Mouse (Mus musculus) gastrocnemius, adult 8-10 months (tissue): ENCODE data around the gene Gcnt1. TPM values are rescaled to one million over a fixed set of nuclear protein-coding genes. Genes with fewer than 3 reads are reported as not detected.

ENCODE experiments used
- DNase-seq, 2 experiments: peaks; one replicate each; pipeline ENCODE4 v3.0.0; 2022; ENCODE audit warnings: low spot score in 2 of 2
- total RNA-seq, 4 experiments: library from RNA; stranded (reverse); gene quantifications; 2 replicates each; pipeline ENCODE4 v1.2.4; 2022

Gcnt1 gene
- total RNA-seq, result under 1 TPM; 0.24 to 0.58 (median 0.45) TPM

GRCm38 (mm10) chr19:17372701-17373100 is at the start of gene Gcnt1:
TSS of gene Gcnt1 (minus strand) at chr19:17372844.
- DNase-seq, result no peak

- no peak for DNase-seq
These were observed 45.2 kb upstream of the Gcnt1 start for GRCm38 (mm10) chr19:17417855-17418254.

- no peak for DNase-seq
These were observed 40.3 kb upstream of the Gcnt1 start for GRCm38 (mm10) chr19:17412915-17413459.

GRCm38 (mm10) chr19:17410465-17411065 is 37.9 kb upstream of the Gcnt1 start:
- DNase-seq, result no peak

GRCm38 (mm10) chr19:17409351-17409750 is 36.7 kb upstream of the Gcnt1 start:
- DNase-seq, result no peak

GRCm38 (mm10) chr19:17408591-17408990 is 35.9 kb upstream of the Gcnt1 start:
- DNase-seq, result no peak

- no peak for DNase-seq
These were observed 34.2 kb upstream of the Gcnt1 start for GRCm38 (mm10) chr19:17406823-17407222.

GRCm38 (mm10) chr19:17403175-17403574 is 30.5 kb upstream of the Gcnt1 start:
- DNase-seq, result no peak

GRCm38 (mm10) chr19:17400571-17400970 is 27.9 kb upstream of the Gcnt1 start:
- no peak for DNase-seq

GRCm38 (mm10) chr19:17399965-17400364 is 27.3 kb upstream of the Gcnt1 start:
- DNase-seq, result no peak

- DNase-seq, result no peak
These were observed 25.3 kb upstream of the Gcnt1 start for GRCm38 (mm10) chr19:17397922-17398321.

- no peak for DNase-seq
These were observed 24.2 kb upstream of the Gcnt1 start for GRCm38 (mm10) chr19:17396802-17397201.

- peak; percentile 86 to 88 for DNase-seq
These were observed 21.4 kb upstream of the Gcnt1 start, which contains the start of gene Rfk for GRCm38 (mm10) chr19:17393841-17394591. TSS of gene Rfk (plus strand) at chr19:17394043.

GRCm38 (mm10) chr19:17392866-17393265 is 20.2 kb upstream of the Gcnt1 start:
- DNase-seq, result no peak

- DNase-seq, result no peak
These were observed 15.8 kb upstream of the Gcnt1 start for GRCm38 (mm10) chr19:17388404-17388803.

GRCm38 (mm10) chr19:17386424-17386823 is 13.8 kb upstream of the Gcnt1 start:
- DNase-seq, result no peak

GRCm38 (mm10) chr19:17385426-17385825 is 12.8 kb upstream of the Gcnt1 start:
- DNase-seq, result no peak

- DNase-seq, result no peak
These were observed 12.4 kb upstream of the Gcnt1 start for GRCm38 (mm10) chr19:17385022-17385421.

- no peak for DNase-seq
These were observed 10.3 kb upstream of the Gcnt1 start for GRCm38 (mm10) chr19:17382807-17383397.

GRCm38 (mm10) chr19:17380549-17380948 is 7.9 kb upstream of the Gcnt1 start:
- DNase-seq, result no peak

- no peak for DNase-seq
These were observed 6.2 kb upstream of the Gcnt1 start for GRCm38 (mm10) chr19:17378845-17379244.

GRCm38 (mm10) chr19:17369581-17369980 is 3.1 kb downstream of the Gcnt1 start:
- no peak for DNase-seq
